Mouse (Mus musculus) c-Kit-positive CD71-positive TER-119-negative erythroid progenitor cells, embryonic 14.5 days (primary cell): ENCODE data around the gene Zfp324.

Experiments used
- DNase-seq: peaks from one replicate; pipeline ENCODE4 v3.0.0-alpha.2; 2013; ENCODE audit warnings: low read depth

The Zfp324 gene

GRCm38 (mm10) chr7:12966104-12966845, 637 bp downstream of the Zfp324 start:
- DNase-seq = no peak

DNA sequence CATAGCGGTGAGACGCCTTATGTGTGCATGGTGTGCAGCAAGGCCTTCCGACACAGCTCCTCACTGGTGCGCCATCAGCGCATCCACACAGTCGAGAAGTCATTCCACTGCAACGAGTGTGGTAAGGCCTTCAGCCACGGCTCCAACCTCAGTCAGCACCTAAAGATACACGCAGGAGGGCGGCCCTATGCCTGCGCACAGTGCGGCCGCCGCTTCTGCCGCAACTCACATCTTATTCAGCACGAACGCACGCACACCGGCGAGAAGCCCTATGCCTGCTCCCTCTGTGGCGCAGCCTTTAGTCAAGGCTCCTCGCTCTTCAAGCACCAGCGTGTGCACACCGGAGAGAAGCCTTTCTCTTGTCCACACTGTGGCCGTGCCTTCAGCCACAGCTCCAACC, 5.3 kb downstream of the Zfp324 start:
- no peak for DNase-seq

- DNase-seq = peak; percentile 94
Observed at GRCm38 (mm10) chr7:12977682-12978389, 12.2 kb downstream of the Zfp324 start, which contains the start of gene Zfp446. Gene Zfp446 (plus strand): TSS chr7:12977848.

DNA sequence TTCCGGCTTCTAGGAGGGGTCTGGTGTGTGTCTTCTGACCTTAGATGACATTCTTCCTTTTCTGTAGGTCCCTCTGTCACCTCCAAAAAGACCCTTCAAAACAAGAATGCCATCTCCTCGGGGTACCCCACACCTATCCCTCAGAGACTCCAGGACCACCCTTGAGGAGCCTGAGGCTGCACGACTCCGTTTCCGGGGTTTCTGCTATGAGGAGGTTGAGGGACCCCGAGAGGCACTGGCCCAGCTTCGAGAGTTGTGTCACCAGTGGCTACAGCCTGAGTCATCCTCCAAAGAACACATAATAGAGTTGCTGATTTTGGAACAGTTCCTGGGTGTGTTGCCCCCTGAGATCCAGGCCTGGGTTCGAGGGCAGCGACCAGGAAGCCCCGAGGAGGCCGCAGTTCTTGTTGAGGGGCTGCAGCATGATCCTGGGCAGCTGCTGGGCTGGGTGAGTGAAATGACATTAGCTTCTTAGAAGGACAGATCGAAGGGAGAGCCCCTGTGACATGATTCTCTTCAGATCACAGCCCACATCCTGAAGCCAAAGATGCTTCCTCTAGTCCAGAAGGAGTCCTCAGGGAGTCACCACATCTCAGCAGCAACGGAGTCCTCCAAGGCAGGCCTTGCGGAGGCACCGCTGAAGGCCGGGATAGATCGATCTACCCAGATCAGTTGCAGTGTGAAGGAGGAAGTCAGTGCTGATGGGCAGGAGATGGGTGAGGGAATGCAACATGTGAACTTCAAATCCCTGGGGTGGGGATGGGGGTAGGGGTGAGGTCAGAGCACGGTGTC, 13.5 kb downstream of the Zfp324 start:
- DNase-seq = no peak

GRCm38 (mm10) chr7:12979776-12980175, 14.1 kb downstream of the Zfp324 start:
- no peak for DNase-seq

DNA sequence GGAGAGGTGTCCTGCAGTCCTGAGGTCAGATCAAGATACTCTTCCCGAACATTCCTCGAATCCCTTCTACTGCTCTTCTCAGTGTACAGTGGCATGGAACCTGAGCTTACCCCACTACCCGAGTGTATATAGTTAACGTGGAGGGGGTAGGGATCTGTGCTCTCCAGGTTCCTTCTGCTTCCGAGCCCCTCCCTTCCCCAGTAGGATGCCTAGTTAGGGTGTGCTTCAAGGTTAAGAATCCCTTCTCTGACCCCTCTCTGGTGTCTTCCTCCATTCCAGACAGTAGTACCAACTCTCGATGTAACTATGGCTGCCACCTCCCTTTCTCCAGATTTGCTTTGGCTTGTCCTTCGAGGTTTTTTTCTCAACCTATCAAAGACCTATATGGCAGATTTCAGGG, 14.7 kb downstream of the Zfp324 start:
- DNase-seq = no peak

DNA sequence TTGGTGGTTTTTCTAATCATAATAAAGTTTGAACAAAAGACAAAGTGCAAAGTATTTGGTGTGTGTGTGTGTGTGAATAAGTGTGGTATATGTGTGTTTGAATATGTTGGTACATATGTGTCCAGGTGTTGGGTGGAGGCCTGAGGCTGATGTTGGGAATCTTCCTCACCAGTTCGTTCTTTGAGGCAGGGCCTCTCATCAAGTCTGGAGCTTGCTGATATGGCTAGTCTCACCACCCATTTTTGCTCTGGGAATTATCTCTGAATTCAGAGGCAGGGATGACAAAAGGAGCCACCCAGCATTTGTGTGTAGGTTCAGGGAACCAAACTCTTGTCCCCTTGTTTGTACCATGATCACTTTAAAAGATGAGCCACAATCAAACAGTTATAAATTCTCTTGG, 20.1 kb downstream of the Zfp324 start:
- DNase-seq = peak; percentile 57

- DNase-seq = no peak
Observed at GRCm38 (mm10) chr7:12986906-12987305, 21.3 kb downstream of the Zfp324 start.

DNA sequence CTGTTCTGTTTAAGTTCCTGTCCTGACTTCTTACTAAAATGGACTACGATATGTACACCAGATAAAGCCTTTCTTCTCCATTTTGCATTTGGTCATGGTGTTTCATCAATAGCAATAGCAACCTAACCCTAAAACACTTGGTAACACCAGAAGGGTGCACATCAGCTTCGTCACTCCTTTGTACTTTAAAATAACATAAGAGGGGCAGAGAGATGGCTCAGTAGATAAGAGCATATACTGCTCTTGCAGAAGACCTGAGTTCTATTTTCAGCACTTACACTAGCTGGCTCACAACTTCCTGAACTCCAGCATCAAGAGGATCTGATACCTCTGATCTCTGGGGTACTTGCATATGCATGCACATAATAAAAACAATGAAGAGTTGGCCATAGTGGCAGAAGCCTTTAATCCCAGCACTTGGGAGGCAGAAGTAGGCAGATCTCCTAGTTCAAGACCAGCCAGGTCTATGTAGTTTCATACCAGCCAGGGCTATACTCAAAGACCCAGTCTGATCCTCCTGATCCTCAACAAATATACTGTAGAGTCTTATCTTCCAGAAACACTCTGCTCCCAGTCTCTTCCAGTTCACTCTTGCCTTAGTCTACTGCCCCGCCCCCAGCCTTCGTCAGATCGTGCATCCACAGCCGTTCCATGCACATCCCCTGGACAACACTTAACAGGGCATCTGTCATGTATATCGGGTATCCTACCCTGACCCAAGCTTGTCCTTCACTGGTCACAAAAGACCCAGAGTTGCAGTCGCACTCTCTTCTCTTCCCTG, 22.0 kb downstream of the Zfp324 start:
- DNase-seq = peak; percentile 58

- DNase-seq = peak; percentile 65
Observed at GRCm38 (mm10) chr7:12992222-12992621, 26.6 kb downstream of the Zfp324 start.

DNA sequence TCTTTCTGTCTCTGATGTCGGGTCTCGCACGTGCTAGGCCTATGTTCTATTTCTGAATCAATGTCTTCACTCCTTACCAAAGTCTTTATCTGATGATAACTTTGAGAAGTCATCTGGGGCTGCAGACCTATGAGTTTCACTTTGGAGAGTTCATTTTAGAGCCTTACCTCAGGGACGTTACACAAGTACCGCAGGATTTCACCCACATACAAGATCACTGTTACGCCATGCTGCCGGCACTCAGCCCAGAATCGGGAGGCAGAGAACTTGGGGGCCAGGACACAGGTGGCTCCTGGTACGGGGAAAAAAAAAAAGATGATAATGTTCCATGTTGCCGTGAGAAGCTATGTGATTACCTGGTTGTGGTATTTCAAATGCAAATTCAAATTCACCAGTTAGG, 27.5 kb downstream of the Zfp324 start:
- no peak for DNase-seq

GRCm38 (mm10) chr7:12995862-12996261, 30.2 kb downstream of the Zfp324 start:
- no peak for DNase-seq

- no peak for DNase-seq
Observed at GRCm38 (mm10) chr7:12997230-12997629, 31.6 kb downstream of the Zfp324 start.

DNA sequence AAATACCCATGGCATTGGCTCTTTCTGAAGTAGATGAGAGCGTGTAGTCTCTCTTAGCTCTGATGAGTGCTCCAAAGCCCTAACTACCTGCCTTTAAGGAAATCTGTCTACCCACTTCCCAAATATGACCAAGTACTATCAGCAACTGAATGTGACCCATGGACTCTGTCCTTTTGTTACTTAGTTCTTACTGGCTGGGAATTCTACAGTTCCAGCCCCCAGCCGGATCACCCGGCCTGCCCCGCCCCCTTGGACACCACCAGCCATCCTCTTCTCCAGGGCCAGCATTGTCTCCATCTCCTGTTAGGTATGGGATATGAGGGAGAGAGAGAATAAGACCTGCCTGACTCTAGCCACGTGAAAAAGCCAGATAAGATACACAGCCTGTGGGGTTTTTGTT, 32.4 kb downstream of the Zfp324 start, which contains the start of gene Slc27a5:
Gene Slc27a5 (minus strand): TSS at position 140 of the 400 bp plus-strand sequence.
- no peak for DNase-seq

DNA sequence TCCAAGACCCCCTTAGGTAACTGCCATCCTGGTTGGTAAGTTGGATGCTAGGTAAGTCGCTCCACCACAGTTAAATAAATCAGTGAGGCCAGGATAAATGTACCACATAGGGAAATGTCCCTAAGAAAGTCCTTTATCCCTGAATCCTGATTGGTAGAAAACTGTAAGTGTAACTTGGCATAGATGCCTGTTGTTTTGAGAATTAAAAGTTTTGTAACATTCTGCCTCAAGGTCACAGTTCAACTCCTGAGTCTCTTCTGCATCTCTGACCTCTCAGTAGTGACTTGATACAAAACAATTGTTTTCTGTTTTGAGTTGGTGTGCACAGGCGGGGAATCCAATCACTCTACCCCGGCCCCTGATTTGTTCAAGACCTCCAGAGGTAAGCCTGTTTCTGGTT, 33.2 kb downstream of the Zfp324 start, which contains the start of gene Trim28:
Gene Trim28 (plus strand): TSS at position 264 of the 400 bp plus-strand sequence.
- DNase-seq = no peak

DNA sequence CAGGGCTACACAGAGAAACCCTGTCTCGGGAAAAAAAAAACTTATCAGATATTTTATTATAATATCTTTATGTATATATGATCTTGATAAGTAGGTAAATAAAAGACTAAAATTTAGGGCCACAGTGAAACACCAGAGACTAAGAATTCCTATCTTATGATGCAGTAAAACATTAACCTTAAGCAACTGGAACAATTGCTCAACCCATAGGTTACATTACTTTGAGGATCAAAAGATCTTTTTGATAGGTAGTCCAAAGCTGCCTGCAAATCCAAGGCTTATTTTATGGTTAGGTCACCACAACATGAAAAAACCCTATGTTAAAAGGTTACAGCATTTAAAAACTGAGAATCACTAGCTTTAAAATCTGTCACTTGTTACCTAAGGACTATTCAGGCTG, 35.9 kb downstream of the Zfp324 start:
- no peak for DNase-seq

GRCm38 (mm10) chr7:13003380-13003779, 37.7 kb downstream of the Zfp324 start:
- no peak for DNase-seq

GRCm38 (mm10) chr7:13006011-13006410, 40.4 kb downstream of the Zfp324 start:
- DNase-seq = no peak

DNA sequence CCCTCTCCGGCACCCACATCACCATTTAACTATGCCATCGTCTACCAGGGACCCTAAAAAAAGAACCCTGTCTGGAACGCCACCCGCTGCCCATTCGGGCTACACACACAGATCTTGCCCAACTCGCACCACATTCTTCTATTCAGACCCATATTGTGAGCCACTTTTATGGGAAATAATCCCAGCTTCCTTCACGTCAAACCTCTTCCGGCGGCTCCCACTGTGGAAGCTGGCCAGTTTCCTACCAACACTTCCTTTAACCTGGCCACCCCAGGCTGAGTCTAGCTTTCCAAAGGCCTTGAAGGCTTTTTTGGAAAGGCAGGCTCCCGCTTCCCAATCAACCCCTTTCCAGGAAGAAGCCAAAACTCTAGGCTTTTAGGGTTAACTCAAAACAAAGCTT, 40.9 kb downstream of the Zfp324 start:
- DNase-seq = no peak

- DNase-seq = no peak
Observed at GRCm38 (mm10) chr7:13007341-13008092, 41.9 kb downstream of the Zfp324 start.
